Mouse (Mus musculus): ENCODE results near the gene Dpep2nb. TPM values are rescaled to one million over a fixed set of nuclear protein-coding genes. Genes with fewer than 3 reads are reported as not detected.
"Not testable (repeated sequence)": the region's sequence is repeated elsewhere in the genome, so short reads cannot be mapped to it uniquely, and the experiment has no call there.

Dpep2nb gene
- polyA plus RNA-seq, 1 experiment: not detected

DNA sequence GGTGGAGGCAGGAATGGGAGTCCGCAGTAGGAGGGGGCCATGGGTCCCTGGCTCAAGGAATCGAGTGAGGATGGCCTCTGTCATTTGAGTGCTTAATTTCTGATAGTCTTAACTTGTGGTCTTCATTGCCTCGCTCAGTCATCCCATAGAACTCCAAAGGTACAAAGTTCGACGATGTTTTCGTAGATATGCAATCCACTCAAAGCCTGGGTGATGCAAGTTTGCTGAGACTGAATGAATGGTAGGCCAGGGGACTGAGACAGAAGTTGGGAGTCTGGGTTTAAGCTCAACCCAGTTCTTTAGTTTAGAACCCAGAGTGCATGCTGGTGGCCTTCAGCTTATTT lies 5.8 kb upstream of the Dpep2nb start, which contains the start of gene Ddx28:
Ddx28 (minus strand) TSS at position 240 of the 344 bp plus-strand sequence.
- Histone ChIP-seq H3K4me1 (ENCODE audit: control insufficient read depth) (peaks cover 67% of the 10 kb centered on the region), H3K27me3 (ENCODE audit: control insufficient read depth) (no peaks in the 10 kb centered on the region), H3K36me3 (ENCODE audit: control insufficient read depth) (peaks cover 25% of the 10 kb centered on the region), H3K4me3 (replicated peaks) (peak within 1 kb of the TSS; percentile 90), H3K9me3 (ENCODE audit: control insufficient read depth, low read length) (no peaks in the 10 kb centered on the region)
- TF ChIP-seq TAL1 (IDR thresholded peaks at IDR 0.05; ENCODE audit: low read length): no peak
- TF ChIP-seq GATA1 (IDR thresholded peaks at IDR 0.05; ENCODE audit: low read length): no peak

DNA sequence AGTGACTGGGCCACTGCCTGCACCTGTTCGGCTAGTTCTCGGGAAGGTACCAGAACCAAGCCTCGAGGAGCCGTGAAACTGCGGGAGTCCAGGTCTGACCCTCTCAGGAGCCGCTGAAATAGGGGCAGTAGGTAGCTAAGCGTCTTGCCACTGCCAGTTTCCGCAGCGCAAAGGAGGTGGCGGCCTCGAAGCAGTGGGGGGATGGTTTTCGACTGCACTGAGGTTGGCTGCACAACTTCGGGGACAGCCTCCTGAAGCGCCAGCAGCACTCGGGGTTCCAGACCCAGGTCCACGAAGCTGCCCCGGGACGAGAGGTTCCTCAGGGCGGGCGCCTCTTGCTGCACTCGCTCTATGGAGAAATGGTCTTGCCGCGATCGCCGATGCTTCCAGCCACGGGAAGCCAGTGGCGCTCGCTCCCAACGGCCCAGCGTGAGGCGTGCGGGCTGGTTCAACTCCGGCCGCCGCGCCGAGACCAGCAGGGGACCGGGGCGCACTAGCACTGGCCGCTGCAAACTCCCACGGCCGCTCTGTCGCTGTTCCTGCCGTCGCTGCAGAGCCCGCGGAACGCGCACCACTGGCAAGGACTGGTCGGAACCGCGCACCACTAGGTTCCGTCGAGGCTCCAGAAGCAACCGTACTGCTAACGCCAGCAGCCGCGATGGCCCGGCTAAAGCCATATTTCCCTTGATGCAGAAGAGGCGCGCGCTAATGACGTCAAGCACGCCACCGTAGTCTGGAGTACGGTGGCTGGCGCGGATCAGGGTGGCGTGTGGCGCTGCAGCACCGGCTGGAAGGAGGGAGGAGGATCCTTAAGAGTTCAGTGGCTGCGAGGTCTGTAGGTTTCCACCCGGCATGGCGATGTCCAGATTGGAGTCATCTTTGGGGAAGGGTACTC lies 5.2 kb upstream of the Dpep2nb start:
- TF ChIP-seq TAL1 (IDR thresholded peaks at IDR 0.05; ENCODE audit: low read length) (no peak), GATA1 (IDR thresholded peaks at IDR 0.05; ENCODE audit: low read length) (no peak)
- H3K9me3 ChIP-seq (ENCODE audit: control insufficient read depth, low read length): no peaks in the 10 kb centered on the region

DNA sequence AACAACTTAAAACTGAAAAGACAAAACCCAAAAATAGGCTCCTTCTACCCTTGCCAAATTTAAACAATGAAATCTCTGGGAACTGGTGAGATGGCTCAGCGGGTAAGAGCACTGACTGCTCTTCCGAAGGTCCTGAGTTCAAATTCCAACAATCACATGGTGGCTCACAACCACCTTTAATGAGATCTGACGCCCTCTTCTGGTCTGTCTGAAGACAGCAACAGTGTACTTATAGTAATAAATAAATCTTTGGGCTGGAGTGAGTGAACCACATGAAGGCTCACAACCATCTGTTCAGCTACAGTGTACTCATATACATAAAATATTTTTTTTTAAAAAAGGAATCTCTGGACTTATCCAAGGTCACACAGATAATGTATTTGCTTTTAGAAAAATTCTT lies 2.1 kb upstream of the Dpep2nb start:
- not testable (repeated sequence) for H3K9me3 ChIP-seq (ENCODE audit: control insufficient read depth, low read length); H3K4me3 ChIP-seq (replicated peaks); H3K36me3 ChIP-seq (ENCODE audit: control insufficient read depth); H3K27me3 ChIP-seq (ENCODE audit: control insufficient read depth)
- H3K4me1 ChIP-seq (ENCODE audit: control insufficient read depth): peaks cover 48% of the 10 kb centered on the region

More for the DNA sequence above, 5.2 kb upstream of the Dpep2nb start:
- Histone ChIP-seq H3K27me3 (ENCODE audit: control insufficient read depth) (no peaks in the 10 kb centered on the region), H3K4me3 (replicated peaks) (peak overlapping the region; percentile 90), H3K36me3 (ENCODE audit: control insufficient read depth) (peaks cover 21% of the 10 kb centered on the region), H3K4me1 (ENCODE audit: control insufficient read depth) (peaks cover 62% of the 10 kb centered on the region)

GRCm38 (mm10) chr8:106007135-106007534 lies 1.4 kb upstream of the Dpep2nb start:
- H3K4me3 ChIP-seq (replicated peaks): no peak overlapping the region

GRCm38 (mm10) chr8:106006413-106006812 lies 638 bp upstream of the Dpep2nb start:
- Histone ChIP-seq H3K9me3 (ENCODE audit: control insufficient read depth, low read length) (no peaks in the 10 kb centered on the region), H3K36me3 (ENCODE audit: control insufficient read depth) (peaks cover 8% of the 10 kb centered on the region), H3K4me1 (ENCODE audit: control insufficient read depth) (peaks cover 35% of the 10 kb centered on the region), H3K27me3 (ENCODE audit: control insufficient read depth) (no peaks in the 10 kb centered on the region), H3K4me3 (replicated peaks) (no peak overlapping the region)
- TF ChIP-seq GATA1 (IDR thresholded peaks at IDR 0.05; ENCODE audit: low read length) (no peak), TAL1 (IDR thresholded peaks at IDR 0.05; ENCODE audit: low read length) (no peak)

More at GRCm38 (mm10) chr8:106007135-106007534, 1.4 kb upstream of the Dpep2nb start:
- no peaks in the 10 kb centered on the region for H3K9me3 ChIP-seq (ENCODE audit: control insufficient read depth, low read length)
- H3K27me3 ChIP-seq (ENCODE audit: control insufficient read depth): no peaks in the 10 kb centered on the region
- no peak for TF ChIP-seq TAL1 (IDR thresholded peaks at IDR 0.05; ENCODE audit: low read length)
- no peak for TF ChIP-seq GATA1 (IDR thresholded peaks at IDR 0.05; ENCODE audit: low read length)
- peaks cover 42% of the 10 kb centered on the region for H3K4me1 ChIP-seq (ENCODE audit: control insufficient read depth)
- peaks cover 8% of the 10 kb centered on the region for H3K36me3 ChIP-seq (ENCODE audit: control insufficient read depth)

DNA sequence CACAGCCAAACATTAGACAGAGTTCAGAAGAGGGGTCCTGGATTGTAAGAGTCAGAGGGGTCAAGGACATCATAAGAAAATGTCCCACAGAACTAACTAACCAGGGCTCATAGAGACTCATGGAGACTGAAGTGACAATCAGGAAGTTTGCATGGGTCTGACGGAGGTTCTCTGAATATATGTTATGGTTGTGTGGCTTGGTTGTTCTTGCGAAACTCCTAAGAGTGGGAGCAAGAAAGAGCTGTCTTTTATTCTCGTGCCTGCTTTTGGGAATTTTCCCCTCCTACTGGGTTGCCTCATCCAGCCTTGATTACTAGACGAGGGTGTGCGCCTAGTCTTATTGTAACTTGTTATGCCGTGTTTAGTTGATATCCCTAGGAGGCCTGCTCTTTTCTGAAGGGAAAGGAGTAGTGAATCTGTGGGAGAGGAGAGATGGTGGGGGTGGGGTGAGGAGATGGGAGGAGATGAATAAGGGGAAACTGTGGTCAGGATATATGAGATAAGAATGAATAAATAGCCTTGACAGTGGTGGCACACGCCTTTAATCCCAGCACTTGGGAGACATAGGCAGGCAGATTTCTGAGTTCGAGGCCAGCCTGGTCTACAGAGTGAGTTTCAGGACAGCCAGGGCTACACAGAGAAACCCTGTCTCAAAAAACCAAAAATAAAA lies 1.1 kb downstream of the Dpep2nb start:
- no peak for TF ChIP-seq TAL1 (IDR thresholded peaks at IDR 0.05; ENCODE audit: low read length)
- TF ChIP-seq GATA1 (IDR thresholded peaks at IDR 0.05; ENCODE audit: low read length): no peak
- Histone ChIP-seq H3K4me1 (ENCODE audit: control insufficient read depth) (peaks cover 18% of the 10 kb centered on the region), H3K9me3 (ENCODE audit: control insufficient read depth, low read length) (no peaks in the 10 kb centered on the region), H3K27me3 (ENCODE audit: control insufficient read depth) (no peaks in the 10 kb centered on the region), H3K4me3 (replicated peaks) (no peak overlapping the region), H3K36me3 (ENCODE audit: control insufficient read depth) (peaks cover 4% of the 10 kb centered on the region)

GRCm38 (mm10) chr8:106001908-106002307 lies 3.9 kb downstream of the Dpep2nb start:
- no peaks in the 10 kb centered on the region for H3K36me3 ChIP-seq (ENCODE audit: control insufficient read depth)
- no peak overlapping the region for H3K4me3 ChIP-seq (replicated peaks)
- H3K27me3 ChIP-seq (ENCODE audit: control insufficient read depth): no peaks in the 10 kb centered on the region
- peaks cover 7% of the 10 kb centered on the region for H3K4me1 ChIP-seq (ENCODE audit: control insufficient read depth)
- no peak for TF ChIP-seq GATA1 (IDR thresholded peaks at IDR 0.05; ENCODE audit: low read length)
- TF ChIP-seq TAL1 (IDR thresholded peaks at IDR 0.05; ENCODE audit: low read length): no peak
- no peaks in the 10 kb centered on the region for H3K9me3 ChIP-seq (ENCODE audit: control insufficient read depth, low read length)

DNA sequence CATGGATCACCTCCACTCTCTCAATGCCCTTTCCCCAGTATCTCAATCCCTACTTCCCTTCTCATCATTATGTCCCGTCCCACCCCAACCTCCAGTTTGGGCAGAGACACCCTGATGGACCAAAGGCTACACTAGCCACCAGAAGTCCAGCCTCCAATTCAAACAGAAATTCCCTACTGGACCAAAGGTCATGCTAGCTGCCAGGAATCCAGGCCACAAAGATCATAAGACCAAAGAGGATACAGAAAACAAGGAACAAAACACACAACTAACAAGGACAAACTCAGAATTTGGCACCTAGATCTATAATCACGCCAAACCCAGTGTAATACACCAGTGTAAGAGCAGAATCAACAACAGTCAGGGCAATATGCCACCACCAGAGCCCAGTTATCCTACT lies 6.8 kb downstream of the Dpep2nb start:
- Histone ChIP-seq H3K9me3 (ENCODE audit: control insufficient read depth, low read length) (no peaks in the 10 kb centered on the region), H3K4me1 (ENCODE audit: control insufficient read depth) (peaks cover 8% of the 10 kb centered on the region), H3K36me3 (ENCODE audit: control insufficient read depth) (no peaks in the 10 kb centered on the region), H3K4me3 (replicated peaks) (no peak overlapping the region), H3K27me3 (ENCODE audit: control insufficient read depth) (peaks cover 8% of the 10 kb centered on the region)
- TF ChIP-seq TAL1 (IDR thresholded peaks at IDR 0.05; ENCODE audit: low read length) (no peak), GATA1 (IDR thresholded peaks at IDR 0.05; ENCODE audit: low read length) (no peak)

- H3K27me3 ChIP-seq (ENCODE audit: control insufficient read depth): peaks cover 8% of the 10 kb centered on the region
- peaks cover 9% of the 10 kb centered on the region for H3K4me1 ChIP-seq (ENCODE audit: control insufficient read depth)
- TF ChIP-seq TAL1 (IDR thresholded peaks at IDR 0.05; ENCODE audit: low read length) (no peak), GATA1 (IDR thresholded peaks at IDR 0.05; ENCODE audit: low read length) (no peak)
- no peaks in the 10 kb centered on the region for H3K9me3 ChIP-seq (ENCODE audit: control insufficient read depth, low read length)
- H3K36me3 ChIP-seq (ENCODE audit: control insufficient read depth): no peaks in the 10 kb centered on the region
- H3K4me3 ChIP-seq (replicated peaks): no peak overlapping the region
Measured at GRCm38 (mm10) chr8:105996359-105996758, 9.4 kb downstream of the Dpep2nb start.
